Mouse (Mus musculus) neutrophil, adult 5-6 weeks (primary cell): ENCODE data around the gene Rheb. TPM values are rescaled to one million over a fixed set of nuclear protein-coding genes. Genes with fewer than 3 reads are reported as not detected.

ENCODE experiments used
- ATAC-seq: fragments of 151-379, 151-347 bp; 2 replicates; pipeline ENCODE4 v1.8.0; 2017; ENCODE audit warnings: mild to moderate bottlenecking, moderate TSS enrichment; ENCODE audit not compliant: insufficient number of reproducible peaks, poor library complexity, low FRiP score, severe bottlenecking; ENCODE audit errors: extremely low read depth
- total RNA-seq: library from RNA; stranded (forward); fragments of 200-1000 nt; gene quantifications from 2 replicates; pipeline ENCODE4 v1.2.3, GENCODE M21; 2017

Rheb gene
- total RNA-seq = 48.2 and 59.8 TPM in 2 replicates

- peak; percentile 89 for ATAC-seq
Measured at GRCm38 (mm10) chr5:24842274-24843102, at the start of gene Rheb. TSS of gene Rheb (minus strand) at chr5:24842624.

DNA sequence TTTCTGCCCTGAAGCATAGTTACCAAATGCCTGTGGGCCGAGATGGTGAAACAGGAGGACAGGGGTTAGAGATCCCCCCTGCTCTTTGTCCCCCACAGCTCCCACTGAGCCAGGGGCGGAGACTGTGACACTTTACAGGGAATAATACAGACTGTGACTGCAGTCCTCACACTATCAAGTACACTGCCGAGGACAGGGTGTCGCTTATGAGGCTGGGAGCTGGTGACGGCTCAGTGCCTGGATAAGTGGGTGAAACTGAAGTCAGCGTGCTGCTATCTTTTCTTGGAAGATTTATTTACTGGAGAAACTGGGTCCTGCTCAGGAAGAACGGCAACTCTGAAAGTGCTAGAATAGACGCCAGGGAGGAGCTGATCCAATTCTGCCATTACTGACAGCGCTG lies 47.4 kb upstream of the Rheb start:
- no peak for ATAC-seq

GRCm38 (mm10) chr5:24888874-24889591 lies 46.6 kb upstream of the Rheb start:
- no peak for ATAC-seq

- no peak for ATAC-seq
Measured at GRCm38 (mm10) chr5:24887271-24887670, 44.8 kb upstream of the Rheb start.

GRCm38 (mm10) chr5:24878713-24879112 lies 36.3 kb upstream of the Rheb start:
- ATAC-seq = no peak

- ATAC-seq = no peak
Measured at GRCm38 (mm10) chr5:24877836-24878624, 35.6 kb upstream of the Rheb start.

DNA sequence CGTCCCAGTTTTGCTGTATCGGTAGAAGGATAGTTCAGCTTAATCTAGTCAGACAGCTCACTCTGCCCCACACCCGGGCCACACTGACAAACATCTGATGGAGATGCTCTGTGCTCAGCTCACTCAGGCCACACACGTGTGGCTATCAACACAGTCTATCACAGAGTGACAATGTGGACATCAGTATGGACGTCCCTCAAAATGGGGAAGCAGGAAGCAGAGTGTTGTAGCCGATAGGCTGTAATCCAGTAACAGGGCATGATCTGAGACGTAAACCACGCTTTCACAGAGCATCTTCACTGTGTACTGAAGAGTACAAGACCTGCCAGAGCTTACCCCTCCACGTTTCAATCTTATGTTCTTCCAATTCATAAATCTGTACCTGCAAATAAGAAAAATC lies 34.2 kb upstream of the Rheb start:
- no peak for ATAC-seq

DNA sequence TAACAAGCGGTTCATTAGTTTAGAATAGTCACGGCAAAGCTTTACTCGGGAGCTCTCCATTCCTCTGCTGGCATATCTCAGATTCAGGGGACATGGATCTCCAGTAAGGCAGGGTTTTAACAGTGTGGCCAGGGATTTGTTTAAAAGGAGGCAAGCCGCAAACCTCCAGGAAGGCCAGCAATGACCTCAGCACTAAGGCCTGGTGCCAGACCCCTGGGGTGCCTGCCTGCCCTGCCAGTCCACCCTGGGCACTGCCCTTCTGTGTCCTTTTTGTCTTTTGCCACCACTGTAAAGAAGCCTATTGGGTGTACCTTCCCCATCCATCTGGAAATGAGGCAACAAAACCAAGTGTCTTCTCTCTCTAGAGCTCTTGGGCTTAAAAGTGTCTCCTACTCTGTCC lies 31.7 kb upstream of the Rheb start:
- no peak for ATAC-seq

- no peak for ATAC-seq
Measured at GRCm38 (mm10) chr5:24873221-24873620, 30.8 kb upstream of the Rheb start.

GRCm38 (mm10) chr5:24871276-24871675 lies 28.9 kb upstream of the Rheb start:
- no peak for ATAC-seq

DNA sequence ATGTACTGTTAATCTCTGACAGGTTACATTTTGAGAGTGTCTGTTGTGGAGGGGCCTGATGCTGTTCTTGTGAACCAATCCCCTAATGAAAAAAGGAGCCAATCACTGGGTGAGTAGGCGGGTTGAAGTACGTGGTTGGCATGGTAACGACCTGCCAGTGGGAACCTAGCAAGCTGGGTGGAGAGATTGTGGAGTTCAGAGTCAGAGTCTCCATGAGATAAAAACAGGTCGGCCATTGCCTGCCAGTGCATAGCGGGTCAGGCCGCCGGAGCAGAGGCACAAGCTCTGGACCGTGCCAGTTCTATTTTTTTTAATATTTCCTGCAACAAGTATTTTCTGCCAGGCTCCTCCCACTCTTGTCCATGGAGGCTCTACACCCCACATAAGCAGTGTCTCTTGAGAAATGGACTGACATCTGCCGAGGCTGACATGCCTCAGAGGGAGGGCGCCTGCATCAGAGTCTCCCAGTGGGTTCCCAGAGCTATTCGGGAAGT lies 27.4 kb upstream of the Rheb start:
- ATAC-seq = no peak

- ATAC-seq = no peak
Measured at GRCm38 (mm10) chr5:24863804-24864203, 21.4 kb upstream of the Rheb start.

DNA sequence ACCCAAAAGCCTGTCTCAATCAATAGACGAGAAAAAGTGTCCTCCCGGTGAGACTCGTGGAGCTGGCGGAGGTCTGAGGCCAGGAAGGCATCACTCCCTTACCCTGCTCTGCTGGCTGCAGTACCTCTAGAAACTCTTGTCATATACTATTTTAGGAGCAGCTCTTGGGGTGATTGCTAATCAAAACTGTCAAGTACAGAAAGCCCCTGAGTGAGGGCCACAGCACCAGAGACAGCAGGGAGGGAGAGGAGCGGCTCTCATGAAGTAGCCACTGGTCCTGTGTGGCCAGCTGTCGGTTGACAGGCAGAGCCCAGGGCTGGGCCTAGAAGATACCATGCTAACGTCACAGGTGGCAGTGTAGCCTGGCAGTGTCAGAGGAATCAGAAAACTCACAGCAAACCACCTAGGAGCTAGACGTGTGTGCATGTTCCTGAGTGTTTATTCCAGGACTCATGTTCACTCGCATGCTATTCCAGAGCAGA lies 19.1 kb upstream of the Rheb start:
- no peak for ATAC-seq

GRCm38 (mm10) chr5:24860635-24861448 lies 18.4 kb upstream of the Rheb start:
- no peak for ATAC-seq

GRCm38 (mm10) chr5:24859771-24860540 lies 17.5 kb upstream of the Rheb start:
- no peak for ATAC-seq

- no peak for ATAC-seq
Measured at GRCm38 (mm10) chr5:24854827-24855600, 12.6 kb upstream of the Rheb start.

DNA sequence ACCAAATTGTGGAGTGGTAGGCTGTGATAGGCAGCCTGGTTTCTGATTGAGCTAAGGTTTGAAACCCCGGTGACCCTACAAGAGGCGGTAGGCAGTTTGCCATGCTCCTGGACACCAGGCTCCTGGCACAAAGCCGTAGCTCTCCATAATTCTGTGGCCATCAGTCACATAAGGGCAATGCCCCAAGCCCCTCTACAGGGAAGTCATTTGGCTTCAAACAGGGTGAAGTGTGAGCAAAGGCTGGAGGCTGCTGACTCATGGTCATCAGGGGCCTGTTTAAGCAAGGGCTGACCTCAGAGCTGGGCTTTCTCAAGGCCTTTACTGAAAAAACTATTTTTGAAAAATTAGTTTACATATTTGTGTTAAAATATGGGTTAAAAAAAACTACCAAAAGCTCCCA lies 11.8 kb upstream of the Rheb start:
- no peak for ATAC-seq
